Mouse (Mus musculus): ENCODE measurements around the gene Gm49321.

GRCm38 (mm10) chr12:73954785-73955184 is 17.3 kb downstream of the Gm49321 start:
- TF ChIP-seq CTCF (IDR thresholded peaks at IDR 0.05; ENCODE audit: low read depth): no peak
- no peak for TF ChIP-seq EP300 (IDR thresholded peaks at IDR 0.05; ENCODE audit: low read depth)

All from liver, embryonic 14.5 days (tissue).